Mouse (Mus musculus) brain, embryonic 14.5 days (tissue): Measurements from ENCODE around the gene Cenpm.

Experiments used
- CTCF ChIP-seq: fragments of 200-500 bp; IDR thresholded peaks from 2 replicates; pipeline ENCODE4 v1.5.1; 2012; ENCODE audit warnings: inconsistent platforms, mild to moderate bottlenecking, moderate library complexity, borderline replicate concordance; ENCODE audit not compliant: insufficient read depth, insufficient read length; ENCODE audit errors: extremely low read depth
- POLR2A ChIP-seq: fragments of 200-500 bp; IDR thresholded peaks from 2 replicates; pipeline ENCODE4 v1.6.1; 2012; ENCODE audit warnings: mild to moderate bottlenecking, inconsistent platforms, borderline replicate concordance; ENCODE audit not compliant: poor library complexity, insufficient read depth, insufficient read length, severe bottlenecking; ENCODE audit errors: extremely low read depth

DNA sequence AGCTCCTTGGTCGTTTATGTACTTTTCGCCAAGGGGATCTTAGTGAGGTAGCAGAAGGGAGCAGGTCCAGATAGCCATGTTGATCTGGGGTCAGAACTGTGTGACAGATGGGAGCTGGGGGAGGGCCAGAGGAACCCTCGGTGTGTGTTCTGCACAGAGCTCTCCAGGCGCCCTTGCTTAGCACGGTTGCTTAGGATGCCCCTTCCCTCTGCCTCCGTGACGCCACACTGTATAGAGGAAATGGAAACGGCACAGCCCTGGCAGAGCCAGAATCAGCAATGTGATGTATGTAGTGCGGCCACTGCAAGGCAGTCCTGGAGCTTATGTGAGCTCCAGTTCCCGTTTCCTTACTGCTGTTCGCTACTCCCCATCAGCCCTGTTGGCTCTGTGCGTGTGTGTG lies 48.2 kb downstream of the Cenpm start:
- TF ChIP-seq CTCF (no peak), POLR2A (no peak)
